Mouse (Mus musculus): Measurements from ENCODE around the gene Bri3. TPM values are rescaled to one million over a fixed set of nuclear protein-coding genes. Genes with fewer than 3 reads are reported as not detected.

Gene Bri3
- polyA plus RNA-seq, 1 experiment from 2014 or later: 125 TPM

DNA sequence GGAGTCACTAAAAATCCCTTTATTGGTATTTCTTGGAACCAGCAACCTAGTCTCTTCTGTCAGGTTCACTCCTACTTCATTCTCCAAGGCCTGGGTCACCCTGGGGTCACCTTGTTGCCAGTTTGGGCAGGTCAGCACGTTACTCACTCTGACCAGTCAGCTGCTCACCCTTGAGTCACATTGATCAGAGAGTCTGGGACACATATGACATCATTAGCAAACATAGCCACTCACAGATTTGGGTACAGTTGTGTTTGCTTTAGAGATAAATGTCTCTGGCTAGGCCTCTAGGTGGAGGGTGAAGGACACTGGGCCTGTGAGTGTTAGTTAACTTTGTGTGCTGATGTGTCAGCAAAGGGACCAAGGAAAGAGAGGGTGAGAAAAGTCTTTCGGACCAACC is 127.9 kb downstream of the Bri3 start:
- Histone ChIP-seq H3K9me3 (ENCODE audit: control insufficient read depth, low read length) (no peaks in the 10 kb centered on the region), H3K4me2 (ENCODE audit: low read length) (no peak overlapping the region), H3K36me3 (ENCODE audit: control insufficient read depth, insufficient read depth, low read length) (no peaks in the 10 kb centered on the region), H3K4me3 (replicated peaks; ENCODE audit: low read depth, low read length) (no peak overlapping the region), H3K27ac (replicated peaks; ENCODE audit: low read depth, low read length) (no peak overlapping the region), H3K9ac (replicated peaks; ENCODE audit: low read length) (no peak overlapping the region), H3K27me3 (ENCODE audit: control insufficient read depth, insufficient read depth, low read length) (no peaks in the 10 kb centered on the region), H3K4me1 (ENCODE audit: control insufficient read depth, insufficient read depth, low read length) (no peaks in the 10 kb centered on the region)
- 81% methylated on average over 2 of the region's 2 CpGs for WGBS
- DNase-seq: no peak
- no peak for ATAC-seq (ENCODE audit: low FRiP score, low TSS enrichment)

DNA sequence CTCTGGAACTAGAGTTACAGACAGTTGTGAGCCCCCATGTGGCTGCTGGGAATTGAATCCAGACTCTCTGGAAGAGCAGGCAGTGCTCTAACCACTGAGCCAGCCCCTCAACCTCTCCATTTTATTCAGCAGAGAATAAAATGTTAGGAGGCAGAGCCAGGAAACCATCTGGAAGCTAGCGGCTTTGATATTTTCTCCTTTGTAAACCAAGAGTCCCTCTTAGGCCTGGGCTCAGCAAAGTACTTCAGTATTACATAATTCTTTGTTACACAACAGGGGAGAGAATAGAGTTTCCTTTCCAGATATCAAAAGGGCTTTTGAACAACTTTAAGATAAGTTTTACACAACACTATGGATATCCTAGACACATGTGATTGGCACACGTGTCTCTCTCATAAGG is 128.6 kb downstream of the Bri3 start:
- H3K9me3 ChIP-seq (ENCODE audit: control insufficient read depth, low read length): no peaks in the 10 kb centered on the region
- no peak overlapping the region for H3K9ac ChIP-seq (replicated peaks; ENCODE audit: low read length)
- 89% methylated on average over 2 of the region's 2 CpGs for WGBS
- H3K4me1 ChIP-seq (ENCODE audit: control insufficient read depth, insufficient read depth, low read length): no peaks in the 10 kb centered on the region
- H3K27ac ChIP-seq (replicated peaks; ENCODE audit: low read depth, low read length): no peak overlapping the region
- no peak for DNase-seq
- ATAC-seq (ENCODE audit: low FRiP score, low TSS enrichment): no peak
- no peak overlapping the region for H3K4me3 ChIP-seq (replicated peaks; ENCODE audit: low read depth, low read length)
- no peak overlapping the region for H3K4me2 ChIP-seq (ENCODE audit: low read length)
- no peaks in the 10 kb centered on the region for H3K27me3 ChIP-seq (ENCODE audit: control insufficient read depth, insufficient read depth, low read length)
- no peaks in the 10 kb centered on the region for H3K36me3 ChIP-seq (ENCODE audit: control insufficient read depth, insufficient read depth, low read length)

- Histone ChIP-seq H3K36me3 (ENCODE audit: control insufficient read depth, insufficient read depth, low read length) (no peaks in the 10 kb centered on the region), H3K4me3 (replicated peaks; ENCODE audit: low read depth, low read length) (no peak overlapping the region), H3K27ac (replicated peaks; ENCODE audit: low read depth, low read length) (no peak overlapping the region), H3K4me1 (ENCODE audit: control insufficient read depth, insufficient read depth, low read length) (no peaks in the 10 kb centered on the region), H3K4me2 (ENCODE audit: low read length) (no peak overlapping the region), H3K27me3 (ENCODE audit: control insufficient read depth, insufficient read depth, low read length) (no peaks in the 10 kb centered on the region), H3K9me3 (ENCODE audit: control insufficient read depth, low read length) (no peaks in the 10 kb centered on the region), H3K9ac (replicated peaks; ENCODE audit: low read length) (no peak overlapping the region)
- ATAC-seq (ENCODE audit: low FRiP score, low TSS enrichment): no peak
- DNase-seq: no peak
- 89% methylated on average over 4 of the region's 4 CpGs for WGBS
These were observed 135.2 kb downstream of the Bri3 start for GRCm38 (mm10) chr5:144379431-144379830.

GRCm38 (mm10) chr5:144380689-144381088 is 136.5 kb downstream of the Bri3 start:
- no peak overlapping the region for H3K9ac ChIP-seq (replicated peaks; ENCODE audit: low read length)
- H3K4me1 ChIP-seq (ENCODE audit: control insufficient read depth, insufficient read depth, low read length): no peaks in the 10 kb centered on the region
- no peaks in the 10 kb centered on the region for H3K27me3 ChIP-seq (ENCODE audit: control insufficient read depth, insufficient read depth, low read length)
- no peak overlapping the region for H3K27ac ChIP-seq (replicated peaks; ENCODE audit: low read depth, low read length)
- 91% methylated on average over 7 of the region's 7 CpGs for WGBS
- no peak for ATAC-seq (ENCODE audit: low FRiP score, low TSS enrichment)
- no peak overlapping the region for H3K4me3 ChIP-seq (replicated peaks; ENCODE audit: low read depth, low read length)
- no peak for DNase-seq
- H3K9me3 ChIP-seq (ENCODE audit: control insufficient read depth, low read length): no peaks in the 10 kb centered on the region
- no peak overlapping the region for H3K4me2 ChIP-seq (ENCODE audit: low read length)
- no peaks in the 10 kb centered on the region for H3K36me3 ChIP-seq (ENCODE audit: control insufficient read depth, insufficient read depth, low read length)

- no peak overlapping the region for H3K4me3 ChIP-seq (replicated peaks; ENCODE audit: low read depth, low read length)
- H3K36me3 ChIP-seq (ENCODE audit: control insufficient read depth, insufficient read depth, low read length): no peaks in the 10 kb centered on the region
- H3K9me3 ChIP-seq (ENCODE audit: control insufficient read depth, low read length): no peaks in the 10 kb centered on the region
- no peak overlapping the region for H3K27ac ChIP-seq (replicated peaks; ENCODE audit: low read depth, low read length)
- WGBS: 81% methylated on average over 3 of the region's 3 CpGs
- no peak overlapping the region for H3K9ac ChIP-seq (replicated peaks; ENCODE audit: low read length)
- ATAC-seq (ENCODE audit: low FRiP score, low TSS enrichment): no peak
- no peaks in the 10 kb centered on the region for H3K4me1 ChIP-seq (ENCODE audit: control insufficient read depth, insufficient read depth, low read length)
- no peak for DNase-seq
- no peak overlapping the region for H3K4me2 ChIP-seq (ENCODE audit: low read length)
- H3K27me3 ChIP-seq (ENCODE audit: control insufficient read depth, insufficient read depth, low read length): no peaks in the 10 kb centered on the region
These were observed 137.5 kb downstream of the Bri3 start for GRCm38 (mm10) chr5:144381782-144382181.

GRCm38 (mm10) chr5:144383936-144384335 is 139.7 kb downstream of the Bri3 start:
- no peak overlapping the region for H3K9ac ChIP-seq (replicated peaks; ENCODE audit: low read length)
- 68% methylated on average over 3 of the region's 3 CpGs for WGBS
- H3K27me3 ChIP-seq (ENCODE audit: control insufficient read depth, insufficient read depth, low read length): no peaks in the 10 kb centered on the region
- no peaks in the 10 kb centered on the region for H3K9me3 ChIP-seq (ENCODE audit: control insufficient read depth, low read length)
- no peak overlapping the region for H3K27ac ChIP-seq (replicated peaks; ENCODE audit: low read depth, low read length)
- ATAC-seq (ENCODE audit: low FRiP score, low TSS enrichment) (no peak), DNase-seq (no peak)
- no peaks in the 10 kb centered on the region for H3K4me1 ChIP-seq (ENCODE audit: control insufficient read depth, insufficient read depth, low read length)
- no peak overlapping the region for H3K4me3 ChIP-seq (replicated peaks; ENCODE audit: low read depth, low read length)
- H3K36me3 ChIP-seq (ENCODE audit: control insufficient read depth, insufficient read depth, low read length): no peaks in the 10 kb centered on the region
- no peak overlapping the region for H3K4me2 ChIP-seq (ENCODE audit: low read length)

DNA sequence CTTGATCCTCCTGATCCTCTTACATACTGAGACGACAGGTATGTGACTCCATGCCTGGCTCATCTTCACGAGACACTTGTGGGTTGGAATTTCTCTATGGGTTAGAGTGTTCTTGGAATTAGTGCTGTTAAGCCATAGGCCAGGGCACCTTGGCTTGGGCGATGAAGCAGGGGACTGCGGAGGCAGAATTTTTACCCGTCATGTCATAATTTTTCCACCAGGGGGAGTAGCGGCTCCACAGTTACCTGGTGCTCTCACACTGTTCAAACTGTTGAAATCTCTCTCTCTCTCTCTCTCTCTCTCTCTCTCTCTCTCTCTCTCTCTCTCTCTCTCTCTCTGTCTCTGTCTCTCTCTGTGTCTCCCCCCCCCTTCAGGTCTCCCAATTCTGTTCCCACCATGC is 143.6 kb downstream of the Bri3 start:
- WGBS: 12% methylated on average over 6 of the region's 6 CpGs
- Histone ChIP-seq H3K4me3 (replicated peaks; ENCODE audit: low read depth, low read length) (no peak overlapping the region), H3K36me3 (ENCODE audit: control insufficient read depth, insufficient read depth, low read length) (no peaks in the 10 kb centered on the region), H3K9ac (replicated peaks; ENCODE audit: low read length) (no peak overlapping the region), H3K27me3 (ENCODE audit: control insufficient read depth, insufficient read depth, low read length) (no peaks in the 10 kb centered on the region), H3K9me3 (ENCODE audit: control insufficient read depth, low read length) (no peaks in the 10 kb centered on the region), H3K4me2 (ENCODE audit: low read length) (no peak overlapping the region), H3K27ac (replicated peaks; ENCODE audit: low read depth, low read length) (no peak overlapping the region), H3K4me1 (ENCODE audit: control insufficient read depth, insufficient read depth, low read length) (no peaks in the 10 kb centered on the region)
- peak; percentile 37; the same call in 1 of the 2 replicates for ATAC-seq (ENCODE audit: low FRiP score, low TSS enrichment)
- peak; percentile 88 for DNase-seq

- Histone ChIP-seq H3K4me1 (ENCODE audit: control insufficient read depth, insufficient read depth, low read length) (no peaks in the 10 kb centered on the region), H3K36me3 (ENCODE audit: control insufficient read depth, insufficient read depth, low read length) (no peaks in the 10 kb centered on the region), H3K9me3 (ENCODE audit: control insufficient read depth, low read length) (no peaks in the 10 kb centered on the region), H3K9ac (replicated peaks; ENCODE audit: low read length) (no peak overlapping the region), H3K27me3 (ENCODE audit: control insufficient read depth, insufficient read depth, low read length) (no peaks in the 10 kb centered on the region), H3K4me2 (ENCODE audit: low read length) (no peak overlapping the region), H3K4me3 (replicated peaks; ENCODE audit: low read depth, low read length) (no peak overlapping the region), H3K27ac (replicated peaks; ENCODE audit: low read depth, low read length) (no peak overlapping the region)
- DNase-seq (no peak), ATAC-seq (ENCODE audit: low FRiP score, low TSS enrichment) (no peak)
- 93% methylated on average over 2 of the region's 2 CpGs for WGBS
These were observed 149.9 kb downstream of the Bri3 start for GRCm38 (mm10) chr5:144394142-144394541.

DNA sequence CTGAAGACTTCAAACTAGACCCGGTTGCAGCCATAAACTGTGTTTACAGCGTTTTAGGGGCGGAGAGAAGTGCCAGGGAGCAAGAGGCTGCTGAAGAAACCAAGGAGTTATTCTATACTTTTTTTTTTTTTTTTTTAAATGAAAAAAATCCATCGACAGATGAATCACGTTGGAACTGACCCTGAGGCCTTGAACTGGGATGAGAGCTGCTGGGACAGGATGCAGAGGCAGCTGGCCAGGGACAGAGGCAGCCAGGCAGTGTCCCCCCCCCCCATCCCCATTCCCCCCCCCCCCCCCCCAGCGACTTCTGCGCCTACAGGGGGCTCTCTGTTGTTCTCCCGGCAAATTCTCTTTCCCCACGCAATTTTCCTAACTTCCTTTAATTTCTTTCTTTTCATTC is 153.3 kb downstream of the Bri3 start:
- DNase-seq (peak; percentile 18), ATAC-seq (ENCODE audit: low FRiP score, low TSS enrichment) (no peak)
- Histone ChIP-seq H3K27me3 (ENCODE audit: control insufficient read depth, insufficient read depth, low read length) (no peaks in the 10 kb centered on the region), H3K4me2 (ENCODE audit: low read length) (no peak overlapping the region), H3K9me3 (ENCODE audit: control insufficient read depth, low read length) (no peaks in the 10 kb centered on the region), H3K27ac (replicated peaks; ENCODE audit: low read depth, low read length) (no peak overlapping the region), H3K4me1 (ENCODE audit: control insufficient read depth, insufficient read depth, low read length) (no peaks in the 10 kb centered on the region), H3K36me3 (ENCODE audit: control insufficient read depth, insufficient read depth, low read length) (no peaks in the 10 kb centered on the region), H3K9ac (replicated peaks; ENCODE audit: low read length) (no peak overlapping the region), H3K4me3 (replicated peaks; ENCODE audit: low read depth, low read length) (no peak overlapping the region)
- WGBS: 41% methylated on average over 9 of the region's 9 CpGs
